Mouse (Mus musculus) hindbrain, postnatal 0 days (tissue): ENCODE measurements around the gene Polr1d. TPM values are rescaled to one million over a fixed set of nuclear protein-coding genes. Genes with fewer than 3 reads are reported as not detected.

Experiments
- ATAC-seq: fragments of 200-750 bp; cut with Nextera tagmentation; 2 replicates; pipeline ENCODE4 v1.8.0; 2017; ENCODE audit warnings: mild to moderate bottlenecking, moderate TSS enrichment, moderate library complexity
- DNase-seq: peaks from one replicate; pipeline ENCODE4 v3.0.0-alpha.2; 2015; ENCODE audit warnings: low spot score
- H3K27ac ChIP-seq: fragments of 300-500 bp; sonication (generic); 2 replicates; pipeline ENCODE4 v1.5.1; 2014; ENCODE audit warnings: mild to moderate bottlenecking
- H3K27me3 ChIP-seq: fragments of 300-500 bp; sonication (generic); 2 replicates; pipeline ENCODE4 v1.6.1; 2014; ENCODE audit warnings: low read length, mixed read lengths; ENCODE audit not compliant: insufficient read depth
- H3K36me3 ChIP-seq: fragments of 300-500 bp; sonication (generic); 2 replicates; pipeline ENCODE4 v1.6.1; 2014; ENCODE audit warnings: low read length, mixed read lengths; ENCODE audit not compliant: insufficient read depth
- H3K4me1 ChIP-seq: fragments of 300-500 bp; sonication (generic); 2 replicates; pipeline ENCODE4 v1.6.1; 2014; ENCODE audit warnings: antibody characterized with exemption, low read length, mixed read lengths; ENCODE audit not compliant: insufficient read depth
- H3K4me2 ChIP-seq: fragments of 300-500 bp; sonication (generic); 2 replicates; pipeline ENCODE4 v1.6.1; 2014; ENCODE audit warnings: low read depth, mild to moderate bottlenecking, low read length, moderate library complexity, mixed read lengths
- H3K4me3 ChIP-seq: fragments of 300-500 bp; sonication (generic); 2 replicates; pipeline ENCODE4 v1.5.1; 2014; ENCODE audit warnings: low read length
- H3K9ac ChIP-seq: fragments of 300-500 bp; sonication (generic); replicated peaks from 2 replicates; pipeline ENCODE4 v1.6.1; 2014; ENCODE audit warnings: mild to moderate bottlenecking, low read length, moderate library complexity, mixed read lengths
- H3K9me3 ChIP-seq: fragments of 300-500 bp; sonication (generic); 2 replicates; pipeline ENCODE4 v1.6.1; 2016; ENCODE audit warnings: low read length, mixed read lengths
- CTCF ChIP-seq: IDR thresholded peaks from 2 replicates; pipeline ENCODE4 v1.5.1; 2016; ENCODE audit warnings: antibody characterized with exemption, control low read depth, low read depth
- WGBS: fragments of 180-500 bp; shearing (Covaris S2); extraction: QIAGEN DNeasy Blood & Tissue Kit; methylation state at CpG from one replicate; pipeline ENCODE4 v1.1.7; 2014; 5-methylcytosine and 5-hydroxymethylcytosine counted together
- polyA plus RNA-seq: library from polyadenylated mRNA; unstranded; fragments of >200 nt; fragmentation: Nextera tagmentation; extraction: Ambion mirVana; gene quantifications from 2 replicates; pipeline ENCODE4 v1.2.1, GENCODE M21; 2015
- total RNA-seq: library from RNA; depleted of rRNA; stranded (reverse); fragments of >200 nt; gene quantifications from 2 replicates; pipeline ENCODE4 v1.2.3, GENCODE M21; 2014

The Polr1d gene
- total and polyA plus RNA-seq, 2 experiments from 2014 or later: 53.7 to 103 TPM

DNA sequence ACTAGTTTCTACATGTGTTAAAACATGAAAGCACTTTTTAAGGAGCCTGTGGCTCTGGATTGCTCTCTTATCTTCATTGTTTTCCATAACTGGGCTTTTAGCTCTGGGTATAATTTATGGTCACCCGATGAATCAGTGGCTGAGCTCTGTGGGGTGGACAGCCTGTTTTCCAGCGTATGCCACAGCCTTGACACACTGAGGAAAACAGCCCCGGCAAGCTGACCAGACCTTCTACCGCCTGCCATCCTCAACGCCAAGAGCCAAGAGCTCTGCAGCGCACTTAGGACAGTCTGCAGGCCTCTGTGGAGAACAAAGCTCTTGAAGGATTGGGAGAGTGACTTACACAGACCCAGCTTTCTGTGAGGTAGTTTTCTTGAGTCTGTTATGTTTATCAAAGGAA lies 17.4 kb downstream of the Polr1d start:
- ATAC-seq (no peak), DNase-seq (no peak)
- Histone ChIP-seq H3K4me1 (no peaks in the 10 kb centered on the region), H3K27me3 (no peaks in the 10 kb centered on the region), H3K4me3 (no peak overlapping the region), H3K36me3 (no peaks in the 10 kb centered on the region), H3K9ac (no peak overlapping the region), H3K27ac (no peak overlapping the region), H3K4me2 (no peak overlapping the region), H3K9me3 (no peaks in the 10 kb centered on the region)
- WGBS: 92% methylated on average over 6 of the region's 6 CpGs
- TF ChIP-seq CTCF: no peak

DNA sequence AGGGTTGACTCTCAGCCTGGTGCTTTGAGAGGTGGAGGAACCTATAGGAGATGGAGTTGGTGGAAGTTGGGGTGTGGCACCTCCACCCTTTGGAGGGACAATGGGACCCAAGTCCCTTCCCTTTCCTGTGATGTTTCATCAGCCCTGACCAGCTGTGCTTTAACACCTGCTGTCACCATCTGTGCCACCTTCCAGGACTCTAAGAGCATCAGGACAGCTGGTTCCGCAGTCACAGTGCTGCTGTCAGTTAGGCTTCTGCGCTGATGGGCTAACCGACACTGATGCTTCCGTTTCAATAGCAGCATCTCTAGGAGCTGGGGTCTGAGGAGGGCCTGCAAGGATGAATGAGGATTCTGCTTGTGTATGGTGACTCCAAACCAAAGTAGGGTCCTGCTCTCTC lies 19.7 kb downstream of the Polr1d start:
- H3K27me3 ChIP-seq: no peaks in the 10 kb centered on the region
- no peak overlapping the region for H3K9ac ChIP-seq
- no peak overlapping the region for H3K4me3 ChIP-seq
- no peak overlapping the region for H3K4me2 ChIP-seq
- H3K27ac ChIP-seq: no peak overlapping the region
- DNase-seq (no peak), ATAC-seq (no peak)
- no peak for TF ChIP-seq CTCF
- no peaks in the 10 kb centered on the region for H3K9me3 ChIP-seq
- no peaks in the 10 kb centered on the region for H3K4me1 ChIP-seq
- WGBS: 94% methylated on average over 4 of the region's 4 CpGs
- H3K36me3 ChIP-seq: no peaks in the 10 kb centered on the region

DNA sequence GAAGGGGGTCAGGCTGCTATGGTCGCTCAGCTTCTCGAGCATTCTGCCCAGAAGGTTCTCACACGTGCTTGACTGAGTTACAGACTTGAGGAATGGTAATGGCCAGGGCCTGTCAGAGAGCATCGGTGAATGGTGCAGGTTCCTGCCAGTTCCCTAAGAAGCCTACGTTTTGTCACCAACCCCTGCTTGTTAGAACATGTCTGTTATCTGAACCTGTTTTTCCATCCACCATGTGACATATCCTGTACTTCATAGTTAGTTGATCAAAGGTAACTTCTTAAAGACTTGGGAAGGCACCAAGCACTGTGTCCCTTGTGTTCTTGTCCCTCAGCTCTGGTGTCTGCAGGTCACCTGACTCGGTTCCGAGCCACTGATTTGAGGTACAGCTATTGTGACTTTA lies 21.8 kb downstream of the Polr1d start:
- ATAC-seq (no peak), DNase-seq (no peak)
- no peak overlapping the region for H3K9ac ChIP-seq
- no peak overlapping the region for H3K4me3 ChIP-seq
- H3K27ac ChIP-seq: no peak overlapping the region
- H3K4me1 ChIP-seq: no peaks in the 10 kb centered on the region
- H3K9me3 ChIP-seq: no peaks in the 10 kb centered on the region
- no peak overlapping the region for H3K4me2 ChIP-seq
- no peak for TF ChIP-seq CTCF
- WGBS: 87% methylated on average over 7 of the region's 7 CpGs
- H3K36me3 ChIP-seq: no peaks in the 10 kb centered on the region
- no peaks in the 10 kb centered on the region for H3K27me3 ChIP-seq

DNA sequence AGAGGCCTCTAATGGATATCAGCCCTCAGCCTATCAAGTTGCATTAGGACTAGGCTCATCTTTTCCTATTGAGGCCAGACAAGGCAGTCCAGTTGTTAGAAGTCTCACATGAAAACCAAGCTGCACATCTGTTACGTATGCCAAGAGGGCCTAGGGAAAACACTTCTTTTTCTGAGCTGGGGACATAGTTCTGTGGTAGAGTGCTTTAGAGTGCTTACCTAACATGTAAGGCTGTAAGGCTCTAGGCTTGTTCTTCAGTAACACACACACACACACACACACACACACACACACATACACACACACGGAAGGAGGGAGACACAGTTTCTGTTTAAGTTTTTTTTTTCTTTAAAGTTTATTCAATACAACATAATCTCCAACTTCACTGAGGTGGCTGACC lies 23.3 kb downstream of the Polr1d start:
- H3K4me1 ChIP-seq: no peaks in the 10 kb centered on the region
- H3K27me3 ChIP-seq: no peaks in the 10 kb centered on the region
- WGBS: 87% methylated on average over 2 of the region's 2 CpGs
- ATAC-seq (no peak), DNase-seq (no peak)
- no peak overlapping the region for H3K4me3 ChIP-seq
- TF ChIP-seq CTCF: no peak
- H3K27ac ChIP-seq: no peak overlapping the region
- H3K36me3 ChIP-seq: no peaks in the 10 kb centered on the region; the same call in 1 of the 2 replicates
- no peak overlapping the region for H3K4me2 ChIP-seq
- H3K9ac ChIP-seq: no peak overlapping the region
- no peaks in the 10 kb centered on the region for H3K9me3 ChIP-seq

DNA sequence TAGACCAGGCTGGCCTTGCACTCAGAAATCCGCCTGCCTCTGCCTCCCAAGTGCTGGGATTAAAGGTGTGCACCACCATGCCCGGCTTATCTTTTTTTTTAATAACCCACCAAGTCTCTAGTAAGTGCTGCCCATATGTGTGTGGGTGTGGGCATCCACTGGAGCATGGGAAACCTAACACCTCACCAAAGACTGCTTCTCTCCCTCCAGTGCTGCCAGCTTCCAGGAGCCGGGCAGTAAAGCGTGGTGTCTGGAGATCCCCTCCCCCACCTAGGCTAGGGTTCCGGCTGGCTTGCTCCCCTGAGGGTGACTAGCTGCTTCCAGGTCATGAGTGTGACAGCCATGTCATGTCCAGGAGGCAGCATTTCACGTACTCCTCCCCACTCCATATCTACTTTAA lies 25.4 kb downstream of the Polr1d start:
- ATAC-seq (no peak), DNase-seq (no peak)
- Histone ChIP-seq H3K9ac (no peak overlapping the region), H3K9me3 (no peaks in the 10 kb centered on the region), H3K27ac (no peak overlapping the region), H3K4me2 (no peak overlapping the region), H3K4me3 (no peak overlapping the region), H3K27me3 (no peaks in the 10 kb centered on the region), H3K36me3 (peaks cover 5% of the 10 kb centered on the region; the same call in 1 of the 2 replicates), H3K4me1 (no peaks in the 10 kb centered on the region)
- TF ChIP-seq CTCF: no peak
- 85% methylated on average over 6 of the region's 6 CpGs for WGBS

DNA sequence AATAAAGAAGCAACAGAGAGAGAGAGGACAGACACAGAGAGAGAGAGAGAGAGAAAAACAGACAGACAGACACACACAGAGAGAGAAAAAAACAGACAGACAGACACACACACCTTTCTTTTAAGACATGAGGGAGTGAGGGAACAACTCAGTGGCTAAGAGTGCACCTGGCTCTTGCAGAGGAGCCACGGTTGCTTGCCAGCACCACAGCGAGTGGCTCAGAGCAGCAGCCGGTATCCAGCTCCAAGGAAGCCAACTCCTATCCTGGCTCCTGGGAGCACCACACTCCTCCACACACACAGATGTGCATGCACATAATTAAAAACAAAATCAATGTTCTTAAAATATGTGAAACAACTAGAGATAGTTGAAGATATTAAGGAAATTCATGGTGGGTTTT lies 30.4 kb downstream of the Polr1d start:
- Histone ChIP-seq H3K27ac (no peak overlapping the region), H3K9ac (no peak overlapping the region), H3K4me3 (no peak overlapping the region), H3K4me1 (no peaks in the 10 kb centered on the region), H3K9me3 (no peaks in the 10 kb centered on the region), H3K4me2 (no peak overlapping the region), H3K27me3 (no peaks in the 10 kb centered on the region), H3K36me3 (peaks cover 5% of the 10 kb centered on the region; the same call in 1 of the 2 replicates)
- DNase-seq (no peak), ATAC-seq (no peak)
- no peak for TF ChIP-seq CTCF
- 77% methylated on average over 3 of the region's 3 CpGs for WGBS

DNA sequence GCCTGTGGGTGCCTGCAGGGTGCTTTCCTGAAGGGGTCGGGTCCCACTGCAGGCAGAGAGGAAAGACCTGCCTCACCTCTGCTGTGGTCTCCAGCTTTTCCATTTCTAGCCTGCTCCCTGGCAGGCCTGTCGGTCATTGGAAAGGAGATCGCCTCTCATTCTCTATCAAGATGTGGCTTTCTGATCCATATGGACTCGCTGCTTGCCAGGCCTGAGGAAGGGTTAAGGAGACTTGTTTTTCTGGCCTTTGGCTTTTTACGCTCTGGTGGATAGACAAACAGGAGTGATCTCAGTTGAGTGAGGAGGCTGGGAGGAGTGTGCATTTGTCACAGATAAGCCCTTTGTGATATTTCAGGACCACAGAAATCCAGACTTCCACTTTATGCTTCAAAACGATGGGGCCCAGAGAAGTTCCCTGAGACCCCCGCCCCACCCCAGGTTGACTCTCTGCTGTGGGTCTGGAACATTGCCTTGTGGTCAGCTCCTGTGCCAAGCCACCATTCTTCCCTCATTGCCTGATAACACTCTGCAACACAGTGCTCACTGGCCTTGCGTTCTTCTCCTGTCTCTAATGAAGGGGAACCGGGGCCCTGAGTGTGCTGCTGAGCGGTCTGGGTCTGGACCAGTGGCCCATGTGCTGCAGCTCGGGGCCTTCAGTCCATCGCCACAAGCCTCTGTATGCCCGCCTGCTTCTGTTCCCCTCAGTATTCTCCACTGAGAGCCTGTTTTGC lies 32.2 kb downstream of the Polr1d start:
- Histone ChIP-seq H3K9ac (no peak overlapping the region), H3K4me3 (no peak overlapping the region), H3K27ac (no peak overlapping the region), H3K27me3 (no peaks in the 10 kb centered on the region), H3K36me3 (peaks cover 5% of the 10 kb centered on the region; the same call in 1 of the 2 replicates), H3K4me2 (no peak overlapping the region), H3K4me1 (no peaks in the 10 kb centered on the region), H3K9me3 (no peaks in the 10 kb centered on the region)
- ATAC-seq (no peak), DNase-seq (no peak)
- TF ChIP-seq CTCF: no peak
- WGBS: 76% methylated on average over 13 of the region's 13 CpGs
